Mouse (Mus musculus): Measurements from ENCODE around the gene Slc31a1.

GRCm38 (mm10) chr4:62364299-62364698 is 3.8 kb downstream of the Slc31a1 start:
- TF ChIP-seq CTCF (IDR thresholded peaks at IDR 0.05; ENCODE audit: borderline replicate concordance, insufficient read depth, low read depth, low read length) = no peak
- no peak for TF ChIP-seq POLR2A (IDR thresholded peaks at IDR 0.05; ENCODE audit: borderline replicate concordance, insufficient read depth, low read length)
